Mouse (Mus musculus) limb, embryonic 14.5 days (tissue): Measurements from ENCODE around the gene Alms1. TPM values are rescaled to one million over a fixed set of nuclear protein-coding genes. Genes with fewer than 3 reads are reported as not detected.
"Not testable (repeated sequence)": the region's sequence is repeated elsewhere in the genome, so short reads cannot be mapped to it uniquely, and the experiment has no call there.

ENCODE experiments used
- ATAC-seq: fragments of 200-750 bp; cut with Nextera tagmentation; 2 replicates; pipeline ENCODE4 v1.8.0; 2017; ENCODE audit warnings: low read depth, moderate number of reproducible peaks, moderate TSS enrichment; ENCODE audit not compliant: low FRiP score
- DNase-seq: peaks from one replicate; pipeline ENCODE4 v3.0.0-alpha.2; 2015; ENCODE audit warnings: low spot score
- H3K27ac ChIP-seq: fragments of 300-500 bp; sonication (generic); replicated peaks from 2 replicates; pipeline ENCODE4 v1.5.1; 2014; ENCODE audit warnings: low read depth, mild to moderate bottlenecking, low read length, moderate library complexity, mixed read lengths
- H3K27me3 ChIP-seq: fragments of 300-500 bp; sonication (generic); 2 replicates; pipeline ENCODE4 v1.6.1; 2014; ENCODE audit warnings: low read length, mixed read lengths; ENCODE audit not compliant: control insufficient read depth, insufficient read depth
- H3K36me3 ChIP-seq: fragments of 300-500 bp; sonication (generic); 2 replicates; pipeline ENCODE4 v1.6.1; 2014; ENCODE audit warnings: mild to moderate bottlenecking, low read length, moderate library complexity, mixed read lengths; ENCODE audit not compliant: control insufficient read depth, insufficient read depth
- H3K4me1 ChIP-seq: fragments of 300-500 bp; sonication (generic); 2 replicates; pipeline ENCODE4 v1.6.1; 2014; ENCODE audit warnings: antibody characterized with exemption, low read length, mixed read lengths; ENCODE audit not compliant: control insufficient read depth, insufficient read depth
- H3K4me2 ChIP-seq: fragments of 300-500 bp; sonication (generic); replicated peaks from 2 replicates; pipeline ENCODE4 v1.6.1; 2014; ENCODE audit warnings: low read depth, mild to moderate bottlenecking, low read length, moderate library complexity; ENCODE audit not compliant: severe bottlenecking
- H3K4me3 ChIP-seq: fragments of 300-500 bp; sonication (generic); replicated peaks from 2 replicates; pipeline ENCODE4 v1.5.1; 2014; ENCODE audit warnings: low read length
- H3K9ac ChIP-seq: fragments of 300-500 bp; sonication (generic); 2 replicates; pipeline ENCODE4 v1.6.1; 2014; ENCODE audit warnings: mild to moderate bottlenecking, low read depth, low read length, moderate library complexity; ENCODE audit not compliant: severe bottlenecking
- H3K9me3 ChIP-seq: fragments of 300-500 bp; sonication (generic); 2 replicates; pipeline ENCODE4 v1.6.1; 2016; ENCODE audit warnings: low read length; ENCODE audit not compliant: control insufficient read depth
- POLR2A ChIP-seq: fragments of 200-500 bp; IDR thresholded peaks from 2 replicates; pipeline ENCODE4 v1.8.0; 2012; ENCODE audit warnings: inconsistent platforms, mild to moderate bottlenecking, moderate library complexity, borderline replicate concordance; ENCODE audit not compliant: insufficient read depth, insufficient read length; ENCODE audit errors: extremely low read depth
- WGBS: fragments of 180-500 bp; shearing (Covaris S2); extraction: QIAGEN DNeasy Blood & Tissue Kit; methylation state at CpG from one replicate; pipeline ENCODE4 v1.1.7; 2014; 5-methylcytosine and 5-hydroxymethylcytosine counted together
- polyA plus RNA-seq, 2 experiments: library from polyadenylated mRNA; depleted of rRNA in 1 of 2; stranded (reverse) in 1 of 2; unstranded in 1 of 2; fragments of >200 nt; fragmentation: Nextera tagmentation in 1 of 2; extraction: Ambion mirVana in 1 of 2; gene quantifications; 2 replicates each; pipeline versions ENCODE4 v1.2.1 to v1.2.3; 2012 to 2014

Alms1 gene
- polyA plus RNA-seq, 2 experiments = 4.5 to 4.9 TPM

GRCm38 (mm10) chr6:85624511-85624910, 37.2 kb downstream of the Alms1 start:
- no peak overlapping the region for H3K4me3 ChIP-seq
- H3K9me3 ChIP-seq = no peaks in the 10 kb centered on the region
- no peak overlapping the region for H3K4me2 ChIP-seq
- TF ChIP-seq POLR2A = no peak
- ATAC-seq (no peak), DNase-seq (no peak)
- peaks cover 78% of the 10 kb centered on the region for H3K36me3 ChIP-seq
- no peaks in the 10 kb centered on the region for H3K27me3 ChIP-seq
- no peak overlapping the region for H3K9ac ChIP-seq
- no peaks in the 10 kb centered on the region for H3K4me1 ChIP-seq
- no peak overlapping the region for H3K27ac ChIP-seq
- 94% methylated on average over 4 of the region's 4 CpGs for WGBS

DNA sequence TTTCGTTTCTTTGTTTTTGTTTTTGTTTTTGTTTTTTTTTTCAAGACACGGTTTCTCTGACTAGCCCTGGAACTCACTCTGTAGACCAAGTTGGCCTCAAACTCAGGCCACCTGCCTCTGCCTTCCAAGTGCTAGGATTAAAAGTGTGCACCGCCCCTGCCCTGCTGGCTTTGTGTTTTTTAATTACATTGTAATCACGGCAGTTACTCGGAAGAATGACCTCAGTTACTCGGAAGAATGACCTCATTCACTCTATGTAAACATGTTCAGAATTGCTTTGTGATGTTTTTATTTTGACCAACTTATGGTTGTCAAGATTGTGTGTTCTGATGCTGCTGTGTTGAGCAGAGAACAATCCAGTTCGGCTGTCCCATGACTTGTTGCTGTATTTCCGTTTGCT, 45.8 kb downstream of the Alms1 start:
- no peak for DNase-seq
- Histone ChIP-seq H3K9me3 (no peaks in the 10 kb centered on the region), H3K27ac (no peak overlapping the region), H3K9ac (no peak overlapping the region), H3K4me2 (no peak overlapping the region), H3K27me3 (no peaks in the 10 kb centered on the region), H3K4me1 (no peaks in the 10 kb centered on the region), H3K4me3 (no peak overlapping the region), H3K36me3 (peaks cover 24% of the 10 kb centered on the region)
- no peak for TF ChIP-seq POLR2A
- WGBS = 70% methylated on average over 8 of the region's 8 CpGs
- no peak for ATAC-seq

- no peak for ATAC-seq
- Histone ChIP-seq H3K4me2 (no peak overlapping the region), H3K4me1 (no peaks in the 10 kb centered on the region), H3K4me3 (no peak overlapping the region), H3K36me3 (peaks cover 6% of the 10 kb centered on the region; the same call in 1 of the 2 replicates), H3K9me3 (no peaks in the 10 kb centered on the region), H3K9ac (no peak overlapping the region), H3K27me3 (no peaks in the 10 kb centered on the region), H3K27ac (no peak overlapping the region)
- TF ChIP-seq POLR2A = no peak
- no peak for DNase-seq
- 97% methylated on average over 2 of the region's 2 CpGs for WGBS
Observed at GRCm38 (mm10) chr6:85653244-85653643, 65.9 kb downstream of the Alms1 start.

GRCm38 (mm10) chr6:85701943-85702342, 114.6 kb downstream of the Alms1 start:
- not testable (repeated sequence) for H3K4me2 ChIP-seq, H3K36me3 ChIP-seq, ATAC-seq, H3K4me3 ChIP-seq, H3K27me3 ChIP-seq, DNase-seq, H3K27ac ChIP-seq, H3K4me1 ChIP-seq, H3K9ac ChIP-seq, H3K9me3 ChIP-seq
- 66% methylated on average over 2 of the region's 4 CpGs for WGBS

DNA sequence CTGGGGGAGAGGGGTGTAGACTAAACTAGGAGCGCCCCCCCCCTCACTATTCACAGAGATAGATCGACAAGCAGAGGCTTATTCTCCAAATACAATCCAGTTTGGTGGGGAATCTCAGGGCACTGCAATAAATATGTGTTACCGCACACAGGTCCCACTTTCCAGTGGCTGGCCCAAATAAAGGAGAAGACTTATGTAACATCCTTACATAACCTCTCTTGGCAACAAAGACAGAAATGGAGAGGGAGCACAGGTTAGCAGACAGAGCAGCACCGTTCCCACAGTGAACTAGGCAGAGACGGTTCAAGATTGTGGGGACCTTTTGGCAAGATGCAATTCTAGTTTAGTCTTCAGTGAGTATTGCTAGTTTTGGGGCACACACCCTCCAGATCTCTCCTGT, 121.9 kb downstream of the Alms1 start:
- not testable (repeated sequence) for H3K9ac ChIP-seq, H3K4me1 ChIP-seq, H3K4me2 ChIP-seq, H3K27me3 ChIP-seq, H3K4me3 ChIP-seq, H3K27ac ChIP-seq, H3K36me3 ChIP-seq, ATAC-seq, H3K9me3 ChIP-seq, DNase-seq
- 90% methylated on average over 5 of the region's 5 CpGs for WGBS

- H3K27ac ChIP-seq, H3K9me3 ChIP-seq, DNase-seq, ATAC-seq, H3K4me1 ChIP-seq, H3K36me3 ChIP-seq, H3K27me3 ChIP-seq, H3K9ac ChIP-seq, H3K4me3 ChIP-seq, H3K4me2 ChIP-seq: not testable (repeated sequence)
- WGBS = no CpG with 5 or more reads among the region's 1 CpGs
Observed at GRCm38 (mm10) chr6:85709607-85710006, 122.3 kb downstream of the Alms1 start.

- H3K4me2 ChIP-seq, H3K4me3 ChIP-seq, H3K27me3 ChIP-seq, DNase-seq, H3K9ac ChIP-seq, H3K27ac ChIP-seq, H3K36me3 ChIP-seq, ATAC-seq, H3K4me1 ChIP-seq, H3K9me3 ChIP-seq: not testable (repeated sequence)
- 83% methylated on average over 9 of the region's 10 CpGs for WGBS
Observed at GRCm38 (mm10) chr6:85713105-85713504, 125.8 kb downstream of the Alms1 start, which contains the start of gene Nat8f7. Nat8f7 (minus strand) TSS chr6:85713205.
